Mouse (Mus musculus): ENCODE data around the gene Lrrc45.

The Lrrc45 gene

GRCm38 (mm10) chr11:120704486-120705325 lies 9.0 kb upstream of the Lrrc45 start:
- peak; percentile 61 for DNase-seq (ENCODE audit: low spot score)

- no peak for DNase-seq (ENCODE audit: low spot score)
Measured at GRCm38 (mm10) chr11:120706120-120706519, 7.6 kb upstream of the Lrrc45 start.

DNA sequence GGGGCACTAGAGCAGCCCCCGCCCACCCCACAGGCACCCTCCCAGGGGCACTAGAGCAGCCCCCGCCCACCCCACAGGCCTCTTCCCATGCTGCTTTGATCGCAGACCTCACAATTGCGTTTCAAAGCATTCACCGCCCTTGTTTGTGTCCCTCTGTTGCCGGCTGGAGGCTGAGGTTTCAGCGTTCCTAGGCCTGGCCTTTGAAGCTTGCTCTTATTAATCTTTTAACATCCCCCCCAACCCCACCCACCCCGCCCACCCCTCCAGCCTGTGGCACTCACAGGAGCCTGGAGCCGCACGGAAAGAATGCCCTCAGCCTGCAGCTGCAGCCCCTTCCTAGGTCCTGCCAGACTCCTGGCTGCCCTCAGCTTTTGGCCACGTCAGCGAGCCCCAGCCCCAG lies 6.5 kb upstream of the Lrrc45 start:
- DNase-seq (ENCODE audit: low spot score), result peak; percentile 66

DNA sequence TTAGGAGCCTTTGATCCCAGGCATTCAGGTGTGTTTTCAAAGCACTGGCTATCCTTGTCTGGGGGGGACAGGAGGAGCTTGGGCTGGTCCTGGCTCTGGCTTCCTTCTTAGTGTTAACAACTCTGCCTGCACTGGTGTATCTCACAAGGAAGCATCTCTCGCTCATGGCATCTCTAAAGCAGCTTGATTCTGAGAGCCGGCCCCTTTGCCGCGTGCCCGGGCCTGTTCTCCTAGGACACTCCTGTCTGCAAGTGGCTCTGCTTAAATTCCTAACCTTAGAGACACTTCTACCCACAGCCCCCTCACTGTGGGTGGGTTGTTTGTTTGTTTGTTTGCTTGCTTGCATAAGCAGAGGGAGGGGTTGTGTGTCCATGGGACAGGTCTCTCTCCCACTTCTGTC lies 5.8 kb upstream of the Lrrc45 start:
- no peak for DNase-seq (ENCODE audit: low spot score)

GRCm38 (mm10) chr11:120709551-120709950 lies 4.2 kb upstream of the Lrrc45 start:
- no peak for DNase-seq (ENCODE audit: low spot score)

DNA sequence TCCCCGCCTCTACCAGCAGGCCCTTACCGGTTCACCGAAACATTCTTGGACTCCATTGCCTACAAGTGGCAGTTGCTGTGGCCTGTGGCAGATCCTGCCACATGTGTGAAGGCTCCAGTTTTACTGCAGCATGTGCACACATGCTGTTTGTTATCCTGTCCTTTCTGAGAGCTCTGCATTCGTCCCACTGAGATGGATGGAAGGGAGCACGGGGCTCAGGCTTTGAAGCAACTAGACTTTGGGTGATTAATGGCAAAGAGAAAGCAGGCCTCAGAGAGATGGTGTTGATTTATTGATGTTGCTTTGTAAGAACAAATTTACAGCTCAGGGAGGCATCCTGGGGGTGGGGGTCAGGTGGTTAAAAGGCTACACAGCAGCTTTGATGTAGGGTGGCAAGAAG lies 3.1 kb upstream of the Lrrc45 start:
- peak; percentile 48 for DNase-seq (ENCODE audit: low spot score)

GRCm38 (mm10) chr11:120711980-120712604 lies 1.6 kb upstream of the Lrrc45 start:
- DNase-seq (ENCODE audit: low spot score), result no peak

DNA sequence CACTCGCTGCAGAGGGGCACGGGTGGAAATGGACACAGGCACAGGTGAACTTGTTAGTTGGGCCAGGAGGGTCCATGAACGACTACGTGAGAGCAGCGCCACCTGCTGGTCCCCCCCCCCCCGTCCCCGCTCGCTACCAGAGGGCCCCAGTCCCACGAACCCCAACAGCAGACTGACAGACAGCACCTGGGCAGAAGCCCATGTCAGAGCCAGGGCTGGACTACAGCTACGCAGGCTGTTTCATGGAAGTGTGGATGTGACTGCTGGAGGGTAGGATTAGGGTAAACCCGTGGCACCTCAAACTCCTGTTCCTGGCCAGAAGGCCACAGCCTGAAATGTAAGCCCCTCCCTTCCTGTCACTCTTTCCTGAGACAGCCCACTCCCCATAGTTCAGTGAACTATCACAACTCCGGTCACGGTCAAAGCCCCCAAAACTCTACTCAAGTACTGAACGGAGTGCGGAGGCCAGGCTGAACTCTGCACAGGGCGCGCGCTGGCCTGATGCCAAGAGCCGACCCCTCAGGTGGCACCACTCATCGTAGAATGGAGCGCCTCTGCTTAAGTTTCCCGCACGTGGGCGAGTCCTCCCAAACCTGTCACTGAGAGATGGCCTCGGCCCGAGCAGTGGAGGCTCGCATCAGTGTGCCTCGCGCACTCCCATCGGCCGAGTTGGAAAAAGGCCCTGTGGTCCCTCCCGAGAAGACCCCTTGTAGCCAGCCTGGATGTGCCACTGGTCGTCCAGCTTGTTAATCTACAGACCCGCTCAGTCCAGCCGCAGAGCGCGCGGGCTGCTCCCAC lies 755 bp upstream of the Lrrc45 start:
- DNase-seq (ENCODE audit: low spot score), result peak; percentile 76

DNA sequence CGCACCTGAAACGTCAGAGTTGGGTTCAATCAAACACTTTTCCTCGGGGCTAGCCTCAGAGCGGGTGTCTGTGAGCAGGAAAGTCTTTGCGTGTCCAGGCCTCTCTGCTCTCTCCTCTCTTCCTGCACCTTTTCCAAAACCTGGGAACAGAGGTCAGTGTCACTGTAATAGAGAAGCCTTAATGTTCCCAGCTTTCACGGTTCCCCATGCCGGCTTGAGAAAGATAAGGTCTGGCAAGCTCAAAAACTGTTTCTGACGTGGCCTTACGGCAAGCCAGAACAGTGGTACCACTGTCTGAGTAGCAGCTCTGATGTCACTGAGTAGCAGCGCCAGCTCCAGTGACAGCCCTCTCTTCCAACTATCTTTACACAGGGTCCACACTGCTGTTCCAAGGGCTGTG lies 821 bp downstream of the Lrrc45 start:
- DNase-seq (ENCODE audit: low spot score), result no peak

- DNase-seq (ENCODE audit: low spot score), result no peak
Measured at GRCm38 (mm10) chr11:120715131-120715530, 1.4 kb downstream of the Lrrc45 start.

GRCm38 (mm10) chr11:120719242-120719641 lies 5.5 kb downstream of the Lrrc45 start:
- DNase-seq (ENCODE audit: low spot score), result no peak

DNA sequence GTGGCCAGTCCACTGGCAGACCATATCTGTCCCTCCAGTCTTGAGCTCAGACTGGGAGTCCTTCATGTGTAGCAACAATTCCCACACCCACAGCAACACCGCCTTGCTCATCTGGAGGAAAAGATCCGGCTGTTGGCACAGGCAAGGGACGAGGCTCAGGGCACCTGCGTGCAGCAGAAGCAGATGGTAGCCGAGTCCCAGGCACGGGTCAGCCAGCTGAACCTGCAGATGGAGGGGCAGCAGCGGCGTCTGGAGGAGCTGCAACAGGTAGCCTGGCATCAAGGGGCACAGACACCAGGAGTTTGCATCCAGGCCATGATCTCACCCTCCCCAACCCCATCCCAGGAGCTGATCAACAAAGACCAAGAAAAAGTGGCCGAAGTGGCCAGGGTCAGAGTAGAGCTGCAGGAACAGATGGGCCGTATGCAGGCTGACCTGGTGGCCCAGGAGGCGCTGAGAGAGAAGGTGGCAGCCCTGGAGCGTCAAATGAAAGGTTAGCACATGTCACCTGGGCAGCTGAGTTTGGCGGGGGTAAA lies 6.2 kb downstream of the Lrrc45 start:
- no peak for DNase-seq (ENCODE audit: low spot score)

DNA sequence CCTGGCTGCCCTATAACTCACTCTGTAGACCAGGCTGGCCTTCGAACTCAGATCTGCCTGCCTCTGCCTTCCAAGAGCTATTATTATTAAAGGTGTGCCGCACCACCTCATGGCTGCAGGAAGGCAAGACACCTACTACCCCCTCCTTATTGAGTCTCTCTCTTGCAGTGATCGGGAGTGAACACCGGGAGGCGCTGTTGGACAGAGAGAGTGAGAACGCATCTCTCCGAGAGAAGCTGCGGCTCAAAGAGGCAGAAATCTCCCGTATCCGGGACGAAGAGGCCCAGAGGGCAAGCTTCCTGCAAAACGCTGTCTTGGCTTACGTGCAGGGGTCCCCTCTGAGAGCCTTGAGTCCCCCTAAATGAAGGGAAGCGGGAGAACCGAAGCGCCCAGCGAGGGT lies 6.7 kb downstream of the Lrrc45 start:
- peak; percentile 96 for DNase-seq (ENCODE audit: low spot score)

DNA sequence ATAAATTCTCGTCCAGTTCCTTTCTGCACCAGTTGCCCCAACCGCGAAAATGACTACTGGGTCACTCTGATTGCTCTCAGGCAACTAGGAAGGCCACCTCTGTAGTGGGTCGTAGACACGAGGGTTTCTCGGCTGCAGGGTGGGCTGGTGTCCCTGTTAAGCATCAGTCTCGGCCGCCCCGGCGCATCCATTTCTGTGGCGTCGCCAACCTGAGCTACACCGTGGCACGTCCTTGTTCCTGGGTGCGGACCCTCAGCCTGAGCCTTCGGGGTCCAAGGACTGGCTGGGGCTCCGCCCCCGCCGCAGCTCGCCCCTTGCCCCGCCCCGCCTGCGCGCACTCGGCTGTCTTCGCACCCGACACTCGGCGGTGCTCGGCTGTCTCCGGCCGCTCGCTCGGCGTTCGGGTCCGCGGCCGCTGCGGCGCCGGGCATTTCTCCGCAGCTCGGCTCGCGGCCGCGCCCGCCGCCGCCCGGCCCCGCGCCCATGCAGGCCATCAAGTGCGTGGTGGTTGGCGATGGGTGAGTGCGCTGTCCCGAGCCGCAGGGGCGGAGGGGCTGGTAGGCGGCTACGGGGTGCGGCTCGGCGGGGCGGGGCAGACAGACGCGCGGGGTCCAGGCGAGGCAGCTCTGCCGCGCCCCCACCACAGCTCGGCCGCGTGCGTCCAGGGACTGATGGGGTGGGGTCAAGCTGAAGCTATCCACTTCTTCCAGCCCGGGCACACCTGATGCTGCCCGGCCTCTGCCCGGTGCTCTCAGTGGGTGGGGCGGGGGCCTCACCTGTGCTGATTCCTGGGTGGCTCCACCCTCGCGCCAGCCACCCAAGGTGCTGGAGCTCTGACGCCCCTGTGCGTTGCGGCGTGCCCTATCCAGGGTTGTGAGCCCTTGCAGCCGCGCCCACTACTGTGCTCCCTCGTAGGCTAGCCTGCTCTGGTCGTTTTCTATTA lies 7.7 kb downstream of the Lrrc45 start, which contains the start of gene Rac3:
Gene Rac3, plus strand, starts transcription at position 347 of the 943 bp plus-strand sequence.
- DNase-seq (ENCODE audit: low spot score), result peak; percentile 84

DNA sequence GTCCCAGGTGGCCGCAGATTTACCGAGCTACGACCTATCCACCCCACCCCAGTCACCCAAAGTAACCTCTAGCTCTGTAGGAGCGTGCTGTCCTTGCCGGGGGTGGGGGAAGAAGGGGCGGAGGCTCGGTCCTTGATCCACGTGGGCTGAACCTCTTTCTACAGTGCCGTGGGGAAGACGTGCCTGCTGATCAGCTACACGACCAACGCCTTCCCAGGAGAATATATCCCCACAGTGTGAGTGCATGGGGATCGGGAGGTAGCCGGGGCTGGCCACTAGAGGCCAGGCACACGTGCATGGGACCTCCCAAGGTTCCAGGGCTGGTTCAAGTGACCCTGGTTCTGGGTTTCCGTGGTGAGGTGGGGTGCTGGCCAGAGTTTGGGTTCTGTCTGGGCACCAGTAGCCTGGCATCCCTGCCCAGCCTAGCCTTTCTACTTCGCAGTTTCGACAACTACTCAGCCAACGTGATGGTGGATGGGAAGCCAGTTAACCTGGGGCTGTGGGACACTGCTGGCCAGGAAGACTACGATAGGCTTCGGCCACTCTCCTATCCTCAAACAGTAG lies 8.4 kb downstream of the Lrrc45 start:
- DNase-seq (ENCODE audit: low spot score), result no peak

- DNase-seq (ENCODE audit: low spot score), result no peak
Measured at GRCm38 (mm10) chr11:120722761-120723382, 9.1 kb downstream of the Lrrc45 start.

GRCm38 (mm10) chr11:120723509-120723908 lies 9.8 kb downstream of the Lrrc45 start:
- no peak for DNase-seq (ENCODE audit: low spot score)

DNA sequence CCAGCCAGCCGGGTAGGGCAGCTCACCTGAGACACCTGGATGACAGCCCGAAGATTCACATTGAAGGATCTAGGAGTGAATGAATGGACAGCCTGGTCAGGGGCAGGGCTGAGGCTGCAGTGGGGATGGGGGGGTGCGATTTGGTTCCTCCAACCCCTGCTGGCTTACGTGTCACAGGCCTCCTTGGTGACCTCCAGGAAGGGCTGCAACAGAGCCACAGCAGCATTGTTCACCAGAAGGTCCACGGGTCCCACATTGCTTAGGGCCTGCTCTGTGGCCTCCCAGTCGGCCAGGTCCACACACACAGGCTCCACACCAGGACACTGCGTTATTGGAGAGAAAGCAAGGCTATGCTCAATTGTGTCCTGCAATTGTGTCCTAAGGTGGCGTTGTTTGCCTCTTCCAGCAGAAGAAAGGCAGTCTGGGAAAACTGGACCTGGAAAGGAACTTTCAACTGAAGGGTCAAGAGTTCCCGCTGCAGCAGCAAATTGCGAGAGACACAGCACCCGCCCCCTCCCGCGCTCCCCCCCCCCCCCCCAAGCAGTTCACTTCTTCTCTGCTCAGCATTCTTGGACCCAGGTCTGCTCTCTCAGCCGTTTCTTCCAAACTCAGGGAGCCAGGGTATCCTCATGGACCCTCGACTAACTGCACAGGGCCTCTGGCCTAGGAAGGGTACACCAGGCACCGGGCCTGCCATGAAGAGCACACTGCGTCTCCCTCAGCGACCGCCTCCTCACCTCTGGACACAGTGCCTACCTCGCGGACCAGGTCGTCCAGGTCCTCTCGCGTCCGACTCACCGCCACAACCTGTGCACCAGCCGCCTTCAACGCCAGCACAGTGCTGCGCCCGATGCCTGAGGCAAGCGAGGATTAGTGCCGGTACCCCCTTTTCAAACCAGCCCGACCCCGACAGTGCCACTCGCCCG lies 12.8 kb downstream of the Lrrc45 start:
- no peak for DNase-seq (ENCODE audit: low spot score)

GRCm38 (mm10) chr11:120727169-120727527 lies 13.4 kb downstream of the Lrrc45 start, which contains the start of gene Dcxr:
TSS of gene Dcxr (minus strand) at chr11:120727281.
- peak; percentile 94 for DNase-seq (ENCODE audit: low spot score)

Data from embryo, embryonic 10.5 days (tissue).